Mouse (Mus musculus): ENCODE measurements around the gene Wdr46.

Gene Wdr46

GRCm38 (mm10) chr17:33911052-33911812, 29.2 kb upstream of the Wdr46 start:
- in situ Hi-C loops (cut with MseI, MboI), result no loop called here

GRCm38 (mm10) chr17:33911813-33912414, 28.5 kb upstream of the Wdr46 start:
- in situ Hi-C loops (cut with MseI, MboI), result no loop called here

DNA sequence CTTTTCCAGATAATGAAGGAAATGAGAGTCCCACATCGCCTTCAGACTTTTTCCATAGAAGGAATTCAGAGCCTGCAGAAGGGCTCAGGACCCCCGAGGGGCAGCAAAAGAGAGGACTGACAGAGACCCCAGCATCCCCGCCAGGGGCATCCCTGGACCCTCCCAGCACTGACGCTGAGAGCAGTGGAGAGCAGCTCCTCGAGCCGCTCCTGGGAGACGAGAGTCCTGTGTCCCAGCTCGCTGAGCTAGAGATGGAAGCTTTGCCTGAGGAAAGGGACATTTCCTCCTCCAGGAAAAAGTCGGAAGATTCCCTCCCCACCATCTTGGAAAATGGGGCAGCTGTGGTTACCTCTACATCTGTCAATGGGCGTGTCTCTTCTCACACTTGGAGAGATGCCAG, 27.2 kb upstream of the Wdr46 start:
- in situ Hi-C loops (cut with MseI, MboI), result no loop called here

GRCm38 (mm10) chr17:33913905-33914304, 26.6 kb upstream of the Wdr46 start:
- in situ Hi-C loops (cut with MseI, MboI), result no loop called here

DNA sequence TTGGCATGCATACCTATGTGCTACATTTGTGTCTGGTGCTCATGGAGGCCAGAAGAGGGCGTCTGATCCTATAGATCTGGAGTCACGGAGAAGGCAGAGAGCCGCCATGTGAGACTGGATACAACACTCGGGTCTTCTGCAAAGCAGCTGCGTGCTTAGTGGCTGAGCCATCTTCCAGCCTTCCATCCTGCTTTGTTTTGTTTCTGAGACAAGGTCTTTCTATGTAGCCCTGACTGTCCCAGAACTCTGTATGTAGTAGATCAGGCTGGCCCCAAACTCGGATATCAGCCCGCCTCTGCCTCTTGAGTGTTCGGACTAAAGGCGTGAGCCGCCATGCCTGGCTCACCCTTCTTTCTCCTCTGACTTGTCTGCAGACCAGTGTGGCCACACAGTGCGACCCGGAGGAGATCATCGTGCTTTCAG, 25.5 kb upstream of the Wdr46 start:
- in situ Hi-C loops (cut with MseI, MboI), result no loop called here

DNA sequence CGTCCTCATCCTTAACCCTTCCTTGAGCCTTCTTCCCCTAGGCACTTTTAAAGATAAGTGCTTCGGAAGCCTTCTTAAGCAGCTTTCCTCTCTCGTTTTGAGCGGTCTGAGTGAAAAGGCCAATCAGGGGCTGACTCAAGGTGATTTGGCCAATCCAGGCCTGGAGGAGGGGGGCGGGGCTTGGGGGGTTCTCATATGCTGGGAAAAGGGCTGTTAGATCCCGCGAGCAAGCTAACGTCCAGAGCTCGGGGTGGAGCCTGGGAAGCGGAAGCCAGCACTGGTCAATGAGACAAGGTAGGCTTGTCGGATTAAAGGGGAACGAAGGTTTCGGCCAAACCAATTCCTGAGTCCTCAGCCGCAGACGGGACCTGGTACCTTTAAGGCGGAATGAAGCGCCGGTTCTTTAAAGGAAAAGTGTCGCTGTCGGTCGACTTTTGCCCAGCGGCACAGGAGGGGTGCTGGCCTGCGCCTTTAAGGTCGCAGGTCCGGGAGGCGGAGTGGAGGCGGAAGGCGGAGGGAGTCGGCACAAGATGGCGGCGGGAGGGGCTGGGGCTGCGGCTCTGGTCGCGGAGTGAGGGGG, 24.7 kb upstream of the Wdr46 start, which contains the start of the genes Tapbp and Zbtb22:
TSS of gene Tapbp (plus strand) at position 229 of the 580 bp plus-strand sequence.
TSS of gene Zbtb22 (plus strand) at position 234 of the 580 bp plus-strand sequence.
- in situ Hi-C loops (cut with MseI, MboI), result no loop called here

DNA sequence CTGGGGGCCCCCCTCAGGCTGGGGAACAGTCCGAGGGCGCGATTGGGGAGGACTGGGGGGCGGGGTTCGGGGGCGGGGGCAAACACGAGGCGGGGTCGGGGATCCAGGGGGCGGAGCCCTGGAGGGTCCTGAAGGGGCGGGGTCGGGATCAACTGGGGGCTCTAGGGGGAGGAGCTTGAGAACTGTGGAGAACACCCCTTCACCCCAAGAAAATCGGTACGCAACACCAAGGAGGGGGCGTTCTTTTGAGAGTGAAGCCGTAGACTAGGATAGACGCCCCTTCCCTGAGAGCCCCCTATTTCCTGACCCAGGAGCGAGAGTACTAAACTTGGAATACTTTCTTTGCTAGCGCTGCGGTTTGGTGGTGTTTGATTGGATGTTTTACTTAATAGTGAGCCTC, 24.2 kb upstream of the Wdr46 start:
- in situ Hi-C loops (cut with MseI, MboI), result no loop called here

GRCm38 (mm10) chr17:33916847-33917655, 23.4 kb upstream of the Wdr46 start:
- in situ Hi-C loops (cut with MseI, MboI), result no loop called here

DNA sequence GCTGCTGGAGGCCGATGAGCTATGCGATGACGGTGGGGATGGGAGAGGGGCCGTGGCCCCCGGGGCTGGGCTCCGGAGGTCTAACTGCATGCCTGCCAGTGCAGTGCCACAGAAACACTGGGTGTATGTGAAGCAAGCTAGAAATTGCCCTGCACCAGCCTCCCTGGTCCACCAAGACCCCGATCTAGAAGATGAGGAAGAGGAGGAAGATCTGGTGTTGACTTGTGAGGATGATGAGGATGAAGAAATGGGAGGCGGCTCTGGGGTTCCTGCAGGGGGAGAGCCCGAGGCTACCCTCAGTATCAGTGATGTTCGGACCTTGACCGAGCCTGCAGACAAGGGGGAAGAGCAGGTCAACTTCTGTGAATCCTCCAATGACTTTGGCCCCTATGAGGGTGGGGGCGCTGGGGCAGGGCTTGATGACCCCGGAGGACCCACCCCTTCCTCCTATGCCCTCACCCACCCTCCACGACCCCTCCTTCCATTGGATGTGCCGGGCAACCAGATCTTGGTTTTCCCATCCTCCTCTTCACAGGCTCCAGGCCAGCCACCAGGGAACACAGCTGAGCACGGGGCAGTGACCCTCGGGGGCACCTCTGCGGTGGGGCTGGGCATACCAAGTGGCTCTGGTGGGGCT, 22.7 kb upstream of the Wdr46 start:
- in situ Hi-C loops (cut with MseI, MboI), result no loop called here

GRCm38 (mm10) chr17:33918293-33919203, 21.9 kb upstream of the Wdr46 start:
- in situ Hi-C loops (cut with MseI, MboI), result no loop called here

- in situ Hi-C loops (cut with MseI, MboI), result no loop called here
These were observed 20.8 kb upstream of the Wdr46 start for GRCm38 (mm10) chr17:33919351-33920281.

- in situ Hi-C loops (cut with MseI, MboI), result no loop called here
These were observed 20.0 kb upstream of the Wdr46 start for GRCm38 (mm10) chr17:33920282-33921097.

GRCm38 (mm10) chr17:33921361-33921760, 19.1 kb upstream of the Wdr46 start:
- in situ Hi-C loops (cut with MseI, MboI), result no loop called here

DNA sequence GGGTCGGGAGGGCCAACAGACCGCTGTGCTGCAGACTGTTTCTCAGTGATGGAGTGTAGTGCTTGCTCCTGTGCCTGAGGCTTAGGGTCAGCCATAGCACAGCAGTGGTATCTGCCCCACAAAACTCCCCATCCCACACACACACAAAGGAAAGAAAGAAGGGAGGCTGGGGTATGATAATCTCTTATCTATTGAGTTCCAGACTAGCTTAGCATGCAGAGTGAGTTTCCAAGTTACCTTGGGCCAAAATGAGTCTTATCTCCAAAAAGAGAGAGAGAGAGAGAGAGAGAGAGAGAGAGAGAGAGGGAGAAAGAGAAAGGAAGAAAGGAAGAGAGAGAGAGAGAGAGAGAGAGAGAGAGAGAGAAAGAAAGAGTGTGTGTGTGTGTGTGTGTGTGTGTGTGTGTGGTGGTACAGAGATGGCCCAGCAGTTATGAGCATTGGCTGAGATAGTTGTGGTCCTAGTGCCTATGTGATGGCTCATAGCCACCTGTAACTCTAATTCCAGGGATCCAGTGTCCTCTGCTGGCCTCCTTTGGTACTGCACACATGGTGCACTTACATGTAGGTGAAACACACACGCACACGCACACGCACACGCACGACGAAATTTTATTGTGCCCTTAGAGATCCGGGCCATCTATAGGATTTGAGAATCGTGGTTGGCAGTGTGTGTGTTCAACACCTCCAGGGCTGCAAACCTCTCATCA, 15.7 kb upstream of the Wdr46 start:
- in situ Hi-C loops (cut with MseI, MboI), result no loop called here

GRCm38 (mm10) chr17:33925406-33926116, 14.9 kb upstream of the Wdr46 start:
- in situ Hi-C loops (cut with MseI, MboI), result no loop called here

- in situ Hi-C loops (cut with MseI, MboI), result no loop called here
These were observed 14.1 kb upstream of the Wdr46 start for GRCm38 (mm10) chr17:33926207-33926932.

Measured in mouse trophoblast stem cell (cell line).